Mouse (Mus musculus): ENCODE data around the gene Kdf1. TPM values are rescaled to one million over a fixed set of nuclear protein-coding genes. Genes with fewer than 3 reads are reported as not detected.
A peak's percentile ranks its signal among the peaks of the same experiment; 100 is the strongest.

Kdf1 gene
- polyA plus RNA-seq, 1 experiment from 2014 or later = 3.8 TPM

DNA sequence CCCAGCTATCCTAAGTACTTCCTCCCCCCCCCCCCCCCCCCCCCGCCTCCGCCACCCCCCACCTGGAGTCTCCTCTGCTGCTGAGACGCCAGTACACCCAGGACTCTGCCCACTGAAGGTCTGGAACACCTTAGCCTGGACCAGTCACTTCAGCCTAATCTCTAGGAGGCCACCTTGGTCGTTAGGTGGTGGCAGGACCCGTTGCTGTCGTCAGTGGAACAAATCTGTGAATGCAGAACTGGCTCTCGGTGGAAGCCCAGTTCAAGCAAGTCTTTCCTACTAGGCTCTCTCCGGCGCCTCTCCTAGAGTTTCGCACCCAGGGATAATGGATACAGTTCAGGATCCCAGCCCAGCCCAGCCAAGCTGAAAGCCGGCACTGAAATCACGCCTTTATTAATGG, 24.9 kb upstream of the Kdf1 start:
- no peak overlapping the region for H3K27ac ChIP-seq (replicated peaks; ENCODE audit: low read depth, low read length)
- peaks cover 24% of the 10 kb centered on the region for H3K4me1 ChIP-seq (ENCODE audit: control insufficient read depth, insufficient read depth, low read length)
- no peaks in the 10 kb centered on the region for H3K36me3 ChIP-seq (ENCODE audit: control insufficient read depth, insufficient read depth, low read length)
- DNase-seq (ENCODE audit: low spot score) (no peak), ATAC-seq (ENCODE audit: insufficient number of reproducible peaks, low FRiP score, low TSS enrichment, low read depth) (no peak)
- peak overlapping the region; percentile 15; the same call in 1 of the 2 replicates for H3K4me3 ChIP-seq (ENCODE audit: low read depth, low read length)
- 20% methylated on average over 10 of the region's 12 CpGs for WGBS
- peak overlapping the region; percentile 32 for H3K4me2 ChIP-seq (ENCODE audit: low read depth, severe bottlenecking)
- no peak overlapping the region for H3K9ac ChIP-seq (ENCODE audit: low read length)
- peaks cover 42% of the 10 kb centered on the region for H3K27me3 ChIP-seq (ENCODE audit: control insufficient read depth, insufficient read depth, low read length)
- no peaks in the 10 kb centered on the region for H3K9me3 ChIP-seq (ENCODE audit: control insufficient read depth, low read length)

DNA sequence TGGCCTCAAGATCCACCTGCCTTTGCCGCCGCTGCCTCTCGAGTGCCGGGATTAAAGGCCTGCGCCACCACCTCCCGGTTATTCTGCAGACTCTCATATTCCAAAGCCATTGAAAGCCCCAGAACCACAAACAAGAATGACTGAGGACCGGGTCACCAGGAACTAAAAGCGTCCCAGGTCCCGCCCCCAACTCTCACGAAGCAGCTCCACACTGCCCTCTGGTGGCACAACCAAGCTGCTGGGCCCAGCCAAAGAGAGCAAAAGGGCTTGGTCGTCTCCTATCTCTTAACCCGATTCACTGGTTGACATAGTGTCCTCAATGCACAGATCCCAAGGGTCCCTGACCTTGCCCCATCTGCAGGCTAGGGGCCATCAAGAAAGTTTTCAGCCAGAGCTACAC, 24.3 kb upstream of the Kdf1 start:
- no peaks in the 10 kb centered on the region for H3K9me3 ChIP-seq (ENCODE audit: control insufficient read depth, low read length)
- DNase-seq (ENCODE audit: low spot score) (peak; percentile 95), ATAC-seq (ENCODE audit: insufficient number of reproducible peaks, low FRiP score, low TSS enrichment, low read depth) (no peak)
- H3K4me3 ChIP-seq (ENCODE audit: low read depth, low read length) = peak overlapping the region; percentile 15; the same call in 1 of the 2 replicates
- no peak overlapping the region for H3K9ac ChIP-seq (ENCODE audit: low read length)
- WGBS = 3% methylated on average over 12 of the region's 12 CpGs
- peak overlapping the region; percentile 32 for H3K4me2 ChIP-seq (ENCODE audit: low read depth, severe bottlenecking)
- no peak overlapping the region for H3K27ac ChIP-seq (replicated peaks; ENCODE audit: low read depth, low read length)
- H3K36me3 ChIP-seq (ENCODE audit: control insufficient read depth, insufficient read depth, low read length) = no peaks in the 10 kb centered on the region
- H3K4me1 ChIP-seq (ENCODE audit: control insufficient read depth, insufficient read depth, low read length) = peaks cover 22% of the 10 kb centered on the region
- H3K27me3 ChIP-seq (ENCODE audit: control insufficient read depth, insufficient read depth, low read length) = peaks cover 48% of the 10 kb centered on the region

DNA sequence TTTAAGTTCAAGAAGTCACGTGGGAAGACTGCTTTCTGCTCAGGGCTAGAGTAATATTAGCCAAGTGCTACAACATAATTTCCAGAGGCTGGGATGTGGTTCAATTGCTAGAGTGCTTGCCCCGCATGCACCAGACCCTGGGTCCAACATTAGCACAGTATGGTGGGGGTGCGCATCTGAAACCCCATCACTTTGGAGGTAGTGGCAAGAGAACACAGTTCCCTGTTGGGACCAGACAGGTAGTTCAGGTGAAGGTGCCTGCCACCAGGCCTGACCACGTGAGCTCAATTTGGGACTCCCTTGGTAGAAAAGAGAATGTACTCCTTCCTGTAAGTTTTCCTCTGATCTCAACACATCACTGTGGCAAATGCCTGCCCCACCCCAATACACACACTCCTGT, 23.9 kb upstream of the Kdf1 start:
- Histone ChIP-seq H3K4me2 (ENCODE audit: low read depth, severe bottlenecking) (no peak overlapping the region), H3K9me3 (ENCODE audit: control insufficient read depth, low read length) (no peaks in the 10 kb centered on the region), H3K27me3 (ENCODE audit: control insufficient read depth, insufficient read depth, low read length) (peaks cover 52% of the 10 kb centered on the region), H3K36me3 (ENCODE audit: control insufficient read depth, insufficient read depth, low read length) (no peaks in the 10 kb centered on the region), H3K9ac (ENCODE audit: low read length) (no peak overlapping the region), H3K27ac (replicated peaks; ENCODE audit: low read depth, low read length) (no peak overlapping the region), H3K4me3 (ENCODE audit: low read depth, low read length) (no peak overlapping the region), H3K4me1 (ENCODE audit: control insufficient read depth, insufficient read depth, low read length) (peaks cover 18% of the 10 kb centered on the region)
- DNase-seq (ENCODE audit: low spot score) (no peak), ATAC-seq (ENCODE audit: insufficient number of reproducible peaks, low FRiP score, low TSS enrichment, low read depth) (no peak)
- WGBS = 67% methylated on average over 4 of the region's 4 CpGs

DNA sequence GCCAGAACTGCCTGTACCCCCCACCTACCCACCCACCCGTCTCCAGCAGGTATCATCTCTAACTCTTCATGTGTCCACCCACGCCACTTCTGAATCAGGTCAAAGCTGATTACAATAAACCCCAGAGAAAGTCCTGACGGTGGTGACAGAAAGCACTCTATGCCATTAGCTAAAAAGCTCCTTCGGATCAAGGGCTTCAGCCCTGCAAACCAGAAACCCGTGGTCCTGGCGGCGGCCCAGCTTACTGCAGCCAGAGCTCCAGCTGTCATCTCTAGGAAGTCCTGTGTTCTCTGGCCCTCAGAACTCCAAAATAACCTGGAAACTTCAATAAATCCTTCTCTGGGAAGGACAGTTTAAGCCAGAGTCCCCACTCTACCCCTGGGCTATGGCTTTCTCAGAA, 23.1 kb upstream of the Kdf1 start:
- ATAC-seq (ENCODE audit: insufficient number of reproducible peaks, low FRiP score, low TSS enrichment, low read depth) (no peak), DNase-seq (ENCODE audit: low spot score) (no peak)
- Histone ChIP-seq H3K9ac (ENCODE audit: low read length) (no peak overlapping the region), H3K36me3 (ENCODE audit: control insufficient read depth, insufficient read depth, low read length) (no peaks in the 10 kb centered on the region), H3K4me3 (ENCODE audit: low read depth, low read length) (no peak overlapping the region), H3K27ac (replicated peaks; ENCODE audit: low read depth, low read length) (no peak overlapping the region), H3K27me3 (ENCODE audit: control insufficient read depth, insufficient read depth, low read length) (peaks cover 59% of the 10 kb centered on the region), H3K9me3 (ENCODE audit: control insufficient read depth, low read length) (no peaks in the 10 kb centered on the region), H3K4me1 (ENCODE audit: control insufficient read depth, insufficient read depth, low read length) (peaks cover 18% of the 10 kb centered on the region), H3K4me2 (ENCODE audit: low read depth, severe bottlenecking) (no peak overlapping the region)
- 37% methylated on average over 7 of the region's 7 CpGs for WGBS

GRCm38 (mm10) chr4:133496738-133497445, 21.9 kb upstream of the Kdf1 start:
- peaks cover 59% of the 10 kb centered on the region for H3K27me3 ChIP-seq (ENCODE audit: control insufficient read depth, insufficient read depth, low read length)
- WGBS = 23% methylated on average over 6 of the region's 6 CpGs

DNA sequence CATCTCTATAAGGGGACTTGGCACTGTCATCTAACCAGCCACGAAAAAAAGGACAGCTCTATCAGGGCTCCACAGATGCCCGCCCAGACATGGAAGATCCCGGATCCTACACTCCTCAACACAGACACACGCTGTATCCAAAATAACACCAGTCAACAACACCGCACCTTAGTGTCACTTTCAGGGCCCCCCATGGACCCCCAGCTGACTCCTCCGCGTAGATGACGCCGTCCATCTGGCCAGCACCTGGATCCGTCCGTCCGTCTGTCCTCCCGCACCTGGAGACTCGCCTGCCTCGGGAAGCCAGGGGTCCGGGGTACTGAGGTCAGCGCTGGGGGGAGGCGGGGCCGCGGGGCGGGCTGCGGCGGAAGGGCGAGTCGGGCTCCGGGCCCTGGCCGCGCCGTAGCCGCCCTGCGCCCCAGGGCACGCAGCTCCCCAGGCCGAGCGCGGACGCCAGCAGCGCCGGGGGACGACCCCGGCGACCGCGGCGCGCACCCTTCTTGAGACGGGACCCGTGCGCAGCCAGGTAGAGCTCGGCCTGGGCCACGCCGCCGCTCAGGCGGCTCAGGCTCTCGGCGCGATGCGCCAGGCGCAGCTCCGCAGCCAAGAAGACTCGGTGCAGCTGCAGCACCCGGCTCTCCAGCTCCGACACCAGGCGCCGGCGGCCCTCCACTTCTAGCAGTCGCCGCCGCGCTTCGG, 21.2 kb upstream of the Kdf1 start:
- no peak overlapping the region for H3K27ac ChIP-seq (replicated peaks; ENCODE audit: low read depth, low read length)
- H3K36me3 ChIP-seq (ENCODE audit: control insufficient read depth, insufficient read depth, low read length) = no peaks in the 10 kb centered on the region
- peak; percentile 59 for DNase-seq (ENCODE audit: low spot score)
- peak; percentile 6; the same call in 1 of the 2 replicates for ATAC-seq (ENCODE audit: insufficient number of reproducible peaks, low FRiP score, low TSS enrichment, low read depth)
- peak overlapping the region; percentile 98 for H3K4me2 ChIP-seq (ENCODE audit: low read depth, severe bottlenecking)
- H3K9me3 ChIP-seq (ENCODE audit: control insufficient read depth, low read length) = no peaks in the 10 kb centered on the region
- peaks cover 59% of the 10 kb centered on the region for H3K27me3 ChIP-seq (ENCODE audit: control insufficient read depth, insufficient read depth, low read length)
- peak overlapping the region; percentile 43 for H3K9ac ChIP-seq (ENCODE audit: low read length)
- H3K4me1 ChIP-seq (ENCODE audit: control insufficient read depth, insufficient read depth, low read length) = peaks cover 15% of the 10 kb centered on the region
- WGBS = 1% methylated on average over 57 of the region's 70 CpGs
- peak overlapping the region; percentile 53 for H3K4me3 ChIP-seq (ENCODE audit: low read depth, low read length)

More at GRCm38 (mm10) chr4:133496738-133497445, 21.9 kb upstream of the Kdf1 start:
- DNase-seq (ENCODE audit: low spot score) (no peak), ATAC-seq (ENCODE audit: insufficient number of reproducible peaks, low FRiP score, low TSS enrichment, low read depth) (no peak)
- H3K4me3 ChIP-seq (ENCODE audit: low read depth, low read length) = peak overlapping the region; percentile 53
- no peak overlapping the region for H3K9ac ChIP-seq (ENCODE audit: low read length)
- peak overlapping the region; percentile 98 for H3K4me2 ChIP-seq (ENCODE audit: low read depth, severe bottlenecking)
- H3K36me3 ChIP-seq (ENCODE audit: control insufficient read depth, insufficient read depth, low read length) = no peaks in the 10 kb centered on the region
- H3K9me3 ChIP-seq (ENCODE audit: control insufficient read depth, low read length) = no peaks in the 10 kb centered on the region
- no peak overlapping the region for H3K27ac ChIP-seq (replicated peaks; ENCODE audit: low read depth, low read length)
- H3K4me1 ChIP-seq (ENCODE audit: control insufficient read depth, insufficient read depth, low read length) = peaks cover 15% of the 10 kb centered on the region

DNA sequence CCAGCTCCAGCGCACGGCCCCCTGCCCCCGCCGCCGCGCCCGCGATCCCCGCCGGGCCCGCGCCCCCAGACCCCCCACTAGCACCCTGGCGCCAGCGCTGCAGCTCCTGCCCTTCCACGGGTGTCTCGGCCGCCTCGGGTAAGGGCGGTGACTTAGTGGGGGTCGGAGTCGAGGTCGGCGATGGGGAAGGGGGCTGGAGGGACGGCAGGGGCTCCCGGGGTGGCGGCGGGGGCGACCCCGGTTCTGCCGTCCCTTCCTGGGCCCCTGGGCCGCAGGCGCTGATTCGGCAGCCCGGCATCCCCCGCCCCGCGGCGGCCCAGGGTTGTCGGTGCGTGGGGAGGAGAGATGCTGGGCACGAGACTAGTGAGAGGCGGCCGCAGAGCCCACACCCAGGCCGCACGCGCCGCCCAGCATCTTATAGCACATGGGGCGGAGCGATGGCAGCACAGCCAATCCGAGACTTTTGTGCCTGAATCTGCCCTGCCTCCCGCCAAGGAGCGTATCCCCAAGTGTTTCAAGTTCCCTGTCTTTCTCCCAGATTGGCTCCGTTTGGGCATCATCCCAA, 20.5 kb upstream of the Kdf1 start, which contains the start of gene Trnp1:
Trnp1 (minus strand) TSS at position 391 of the 565 bp plus-strand sequence.
- 0% methylated on average over 43 of the region's 53 CpGs for WGBS

DNA sequence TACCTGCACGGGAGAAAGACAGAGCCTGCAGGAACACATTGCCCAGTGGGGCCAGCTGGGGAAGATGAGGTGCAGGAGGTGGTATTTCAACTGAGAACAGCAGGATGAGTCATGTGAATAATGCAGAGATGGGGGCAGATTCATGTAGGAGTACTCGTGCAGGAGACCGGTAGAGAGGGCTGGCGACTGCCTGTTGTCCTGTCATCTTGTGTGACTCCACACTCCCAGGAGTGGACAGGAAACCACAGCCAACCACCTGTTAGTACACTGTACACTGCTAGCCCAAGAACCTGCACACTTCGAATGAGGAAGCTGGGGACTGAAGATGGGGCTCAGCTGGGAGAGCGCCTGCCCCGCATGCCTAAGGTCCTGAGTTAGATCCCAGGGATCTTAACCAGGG, 17.2 kb upstream of the Kdf1 start:
- Histone ChIP-seq H3K9ac (ENCODE audit: low read length) (no peak overlapping the region), H3K4me1 (ENCODE audit: control insufficient read depth, insufficient read depth, low read length) (peaks cover 15% of the 10 kb centered on the region), H3K4me2 (ENCODE audit: low read depth, severe bottlenecking) (no peak overlapping the region), H3K27ac (replicated peaks; ENCODE audit: low read depth, low read length) (no peak overlapping the region), H3K9me3 (ENCODE audit: control insufficient read depth, low read length) (no peaks in the 10 kb centered on the region), H3K36me3 (ENCODE audit: control insufficient read depth, insufficient read depth, low read length) (no peaks in the 10 kb centered on the region), H3K27me3 (ENCODE audit: control insufficient read depth, insufficient read depth, low read length) (peaks cover 43% of the 10 kb centered on the region), H3K4me3 (ENCODE audit: low read depth, low read length) (no peak overlapping the region)
- WGBS = 68% methylated on average over 7 of the region's 7 CpGs
- DNase-seq (ENCODE audit: low spot score) (no peak), ATAC-seq (ENCODE audit: insufficient number of reproducible peaks, low FRiP score, low TSS enrichment, low read depth) (no peak)

More for the DNA sequence above, 20.5 kb upstream of the Kdf1 start, which contains the start of gene Trnp1:
- H3K4me1 ChIP-seq (ENCODE audit: control insufficient read depth, insufficient read depth, low read length) = peaks cover 15% of the 10 kb centered on the region
- H3K9ac ChIP-seq (ENCODE audit: low read length) = peak within 1 kb of the TSS; percentile 43
- peak within 1 kb of the TSS; percentile 53 for H3K4me3 ChIP-seq (ENCODE audit: low read depth, low read length)
- H3K36me3 ChIP-seq (ENCODE audit: control insufficient read depth, insufficient read depth, low read length) = no peaks in the 10 kb centered on the region
- ATAC-seq (ENCODE audit: insufficient number of reproducible peaks, low FRiP score, low TSS enrichment, low read depth) = peak; percentile 74; the same call in 1 of the 2 replicates
- peak; percentile 85 for DNase-seq (ENCODE audit: low spot score)
- peaks cover 62% of the 10 kb centered on the region for H3K27me3 ChIP-seq (ENCODE audit: control insufficient read depth, insufficient read depth, low read length)
- no peaks in the 10 kb centered on the region for H3K9me3 ChIP-seq (ENCODE audit: control insufficient read depth, low read length)
- H3K27ac ChIP-seq (replicated peaks; ENCODE audit: low read depth, low read length) = no peak within 1 kb of the TSS
- peak within 1 kb of the TSS; percentile 98 for H3K4me2 ChIP-seq (ENCODE audit: low read depth, severe bottlenecking)

Measured in limb, embryonic 11.5 days (tissue).